Mouse (Mus musculus) olfactory bulb, adult 2 months (tissue): ENCODE data around the gene Cobll1.

ENCODE experiments used
- CTCF ChIP-seq: fragments of 200-500 bp; IDR thresholded peaks from 2 replicates; pipeline ENCODE4 v1.5.1; 2012; ENCODE audit warnings: low read depth, mild to moderate bottlenecking, low read length, moderate library complexity; ENCODE audit not compliant: insufficient read depth
- POLR2A ChIP-seq: fragments of 200-500 bp; IDR thresholded peaks from 2 replicates; pipeline ENCODE4 v1.6.1; 2012; ENCODE audit warnings: mild to moderate bottlenecking, low read depth, low read length, moderate library complexity; ENCODE audit not compliant: insufficient read depth

- TF ChIP-seq CTCF (no peak), POLR2A (no peak)
Measured at GRCm38 (mm10) chr2:65188585-65188984, 50.6 kb downstream of the Cobll1 start.
